Mouse (Mus musculus) CH12.LX (cell line): ENCODE results near the gene Pakap. TPM values are rescaled to one million over a fixed set of nuclear protein-coding genes. Genes with fewer than 3 reads are reported as not detected.
A peak's percentile ranks its signal among the peaks of the same experiment; 100 is the strongest.

ENCODE experiments used
- DNase-seq: peaks from one replicate; pipeline ENCODE4 v3.0.0-alpha.2; 2013; ENCODE audit errors: extremely low read depth
- H3K27ac ChIP-seq: 2 replicates; pipeline ENCODE4 v1.5.1; 2012; ENCODE audit warnings: low read depth, mild to moderate bottlenecking, control low read depth, moderate library complexity; ENCODE audit not compliant: insufficient read depth
- H3K27me3 ChIP-seq: replicated peaks from 2 replicates; pipeline ENCODE3; 2012; ENCODE audit warnings: inconsistent platforms
- H3K36me3 ChIP-seq, 2 experiments: replicated peaks in 1 of 2; 2 replicates each; pipeline versions ENCODE3 to v1.6.1; 2012; ENCODE audit warnings: inconsistent platforms in 1 of 2, low read length in 1 of 2, mild to moderate bottlenecking in 1 of 2, mixed read lengths in 1 of 2, moderate library complexity in 1 of 2; ENCODE audit not compliant: control insufficient read depth in 1 of 2, insufficient read depth in 1 of 2
- H3K4me1 ChIP-seq, 2 experiments: 2 replicates each; pipeline ENCODE4 v1.6.1; 2012; ENCODE audit warnings: inconsistent platforms in 1 of 2, moderate library complexity in 1 of 2; ENCODE audit not compliant: insufficient read depth in 2 of 2, control insufficient read depth in 1 of 2
- H3K4me2 ChIP-seq: 2 replicates; pipeline ENCODE4 v1.6.1; 2012; ENCODE audit warnings: low read depth, mild to moderate bottlenecking, control low read depth; ENCODE audit not compliant: poor library complexity, insufficient read depth, severe bottlenecking
- H3K4me3 ChIP-seq, 3 experiments: fragments of 150-350 bp in 1 of 3; sonication (generic) in 1 of 3; replicated peaks in 1 of 3; 2 replicates each; pipeline versions ENCODE3 to v1.5.1; 2011 to 2012; ENCODE audit warnings: low read depth in 2 of 3, low read length in 2 of 3, mild to moderate bottlenecking in 2 of 3, moderate library complexity in 2 of 3, control low read depth in 1 of 3, improper control_type of control experiment in 1 of 3, inconsistent platforms in 1 of 3, mixed read lengths in 1 of 3; ENCODE audit not compliant: poor library complexity in 1 of 3
- H3K79me2 ChIP-seq: replicated peaks from 2 replicates; pipeline ENCODE4 v1.6.1; 2012; ENCODE audit warnings: mild to moderate bottlenecking, moderate library complexity; ENCODE audit not compliant: control insufficient read depth, poor library complexity, insufficient read depth, severe bottlenecking; ENCODE audit errors: extremely low read depth
- H3K9ac ChIP-seq: 2 replicates; pipeline ENCODE4 v1.6.1; 2012; ENCODE audit warnings: low read depth, mild to moderate bottlenecking, control low read depth, moderate library complexity; ENCODE audit not compliant: insufficient read depth
- H3K9me3 ChIP-seq: replicated peaks from 2 replicates; pipeline ENCODE3; 2012; ENCODE audit warnings: low read length, inconsistent platforms, mixed read lengths
- CHD1 ChIP-seq: IDR thresholded peaks from 2 replicates; pipeline ENCODE4 v1.6.1; 2012; ENCODE audit warnings: low read depth, low read length, improper control_type of control experiment, inconsistent platforms
- CHD2 ChIP-seq: IDR thresholded peaks from 2 replicates; pipeline ENCODE4 v1.6.1; 2011; ENCODE audit warnings: low read length, improper control_type of control experiment
- CTCF ChIP-seq, 2 experiments: IDR thresholded peaks in 1 of 2; conservative IDR thresholded peaks in 1 of 2; 2 replicates each; pipeline ENCODE4 v1.5.1; 2011 to 2012; ENCODE audit warnings: low read depth in 2 of 2, low read length in 2 of 2, improper control_type of control experiment in 1 of 2, inconsistent platforms in 1 of 2, mild to moderate bottlenecking in 1 of 2, moderate library complexity in 1 of 2
- E2F4 ChIP-seq: IDR thresholded peaks from 2 replicates; pipeline ENCODE4 v1.6.1; 2011; ENCODE audit warnings: low read depth, low read length, improper control_type of control experiment; ENCODE audit not compliant: insufficient replicate concordance
- ELF1 ChIP-seq: IDR thresholded peaks from 2 replicates; pipeline ENCODE4 v1.6.1; 2014; ENCODE audit warnings: low read depth, mild to moderate bottlenecking, inconsistent platforms, low read length, improper control_type of control experiment
- EP300 ChIP-seq: IDR thresholded peaks from 2 replicates; pipeline ENCODE4 v1.6.1; 2011; ENCODE audit warnings: low read length, improper control_type of control experiment
- ETS1 ChIP-seq: conservative IDR thresholded peaks from 2 replicates; pipeline ENCODE4 v1.6.1; 2012; ENCODE audit warnings: low read depth, mild to moderate bottlenecking, inconsistent platforms, low read length, improper control_type of control experiment, moderate library complexity
- GABPA ChIP-seq: IDR thresholded peaks from 2 replicates; pipeline ENCODE4 v1.6.1; 2012; ENCODE audit warnings: low read depth, low read length, improper control_type of control experiment, inconsistent platforms; ENCODE audit not compliant: insufficient replicate concordance
- HCFC1 ChIP-seq: IDR thresholded peaks from 2 replicates; pipeline ENCODE4 v1.6.1; 2012; ENCODE audit warnings: low read depth, mild to moderate bottlenecking, inconsistent platforms, low read length, improper control_type of control experiment
- IRF4 ChIP-seq: IDR thresholded peaks from 2 replicates; pipeline ENCODE4 v1.6.1; 2014; ENCODE audit warnings: low read depth, mild to moderate bottlenecking, inconsistent platforms, low read length, improper control_type of control experiment
- JUN ChIP-seq: IDR thresholded peaks from 2 replicates; pipeline ENCODE4 v1.6.1; 2011; ENCODE audit warnings: low read depth, mild to moderate bottlenecking, low read length, improper control_type of control experiment, moderate library complexity; ENCODE audit not compliant: insufficient read depth
- JUND ChIP-seq: conservative IDR thresholded peaks from 2 replicates; pipeline ENCODE4 v1.6.1; 2011; ENCODE audit warnings: low read depth, low read length, improper control_type of control experiment
- KAT2A ChIP-seq: IDR thresholded peaks from 2 replicates; pipeline ENCODE4 v1.6.1; 2012; ENCODE audit warnings: low read length, improper control_type of control experiment, inconsistent platforms; ENCODE audit not compliant: insufficient replicate concordance
- MAFK ChIP-seq: IDR thresholded peaks from 2 replicates; pipeline ENCODE4 v1.6.1; 2011; ENCODE audit warnings: low read length, improper control_type of control experiment; ENCODE audit not compliant: insufficient replicate concordance
- MAX ChIP-seq: IDR thresholded peaks from 2 replicates; pipeline ENCODE4 v1.6.1; 2011; ENCODE audit warnings: low read length, improper control_type of control experiment
- MAZ ChIP-seq: IDR thresholded peaks from 2 replicates; pipeline ENCODE4 v1.6.1; 2012; ENCODE audit warnings: low read depth, mild to moderate bottlenecking, inconsistent platforms, low read length, improper control_type of control experiment, moderate library complexity
- MEF2A ChIP-seq: IDR thresholded peaks from 2 replicates; pipeline ENCODE4 v1.6.1; 2014; ENCODE audit warnings: low read depth, mild to moderate bottlenecking, inconsistent platforms, low read length, improper control_type of control experiment, borderline replicate concordance
- MXI1 ChIP-seq: IDR thresholded peaks from 2 replicates; pipeline ENCODE4 v1.6.1; 2011; ENCODE audit warnings: mild to moderate bottlenecking, low read depth, low read length, improper control_type of control experiment
- MYC ChIP-seq: IDR thresholded peaks from 2 replicates; pipeline ENCODE4 v1.6.1; 2011; ENCODE audit warnings: low read depth, mild to moderate bottlenecking, improper control_type of control experiment, low read length
- NELFE ChIP-seq: IDR thresholded peaks from 2 replicates; pipeline ENCODE4 v1.6.1; 2011; ENCODE audit warnings: low read depth, low read length, improper control_type of control experiment
- NRF1 ChIP-seq: IDR thresholded peaks from 2 replicates; pipeline ENCODE4 v1.6.1; 2014; ENCODE audit warnings: low read depth, mild to moderate bottlenecking, inconsistent platforms, low read length, improper control_type of control experiment, moderate library complexity
- PAX5 ChIP-seq: IDR thresholded peaks from 2 replicates; pipeline ENCODE4 v1.6.1; 2012; ENCODE audit warnings: low read length, inconsistent platforms, mixed read lengths
- POLR2A ChIP-seq: IDR thresholded peaks from 2 replicates; pipeline ENCODE4 v1.6.1; 2011; ENCODE audit warnings: low read depth, mild to moderate bottlenecking, improper control_type of control experiment, low read length
- POLR2AphosphoS2 ChIP-seq: IDR thresholded peaks from 2 replicates; pipeline ENCODE4 v1.6.1; 2011; ENCODE audit warnings: low read depth, low read length, improper control_type of control experiment
- RAD21 ChIP-seq: IDR thresholded peaks from 2 replicates; pipeline ENCODE4 v1.6.1; 2011; ENCODE audit warnings: low read depth, mild to moderate bottlenecking, low read length, improper control_type of control experiment, moderate library complexity
- RCOR1 ChIP-seq: conservative IDR thresholded peaks from 2 replicates; pipeline ENCODE4 v1.6.1; 2012; ENCODE audit warnings: low read depth, mild to moderate bottlenecking, inconsistent platforms, low read length, improper control_type of control experiment
- SIN3A ChIP-seq: IDR thresholded peaks from 2 replicates; pipeline ENCODE4 v1.6.1; 2012; ENCODE audit warnings: low read length, improper control_type of control experiment, inconsistent platforms
- TBP ChIP-seq: conservative IDR thresholded peaks from 2 replicates; pipeline ENCODE4 v1.6.1; 2011; ENCODE audit warnings: low read depth, low read length, improper control_type of control experiment
- TCF12 ChIP-seq: IDR thresholded peaks from 2 replicates; pipeline ENCODE4 v1.6.1; 2014; ENCODE audit warnings: low read depth, mild to moderate bottlenecking, inconsistent platforms, low read length, improper control_type of control experiment
- UBTF ChIP-seq: IDR thresholded peaks from 2 replicates; pipeline ENCODE4 v1.6.1; 2012; ENCODE audit warnings: low read depth, mild to moderate bottlenecking, inconsistent platforms, low read length, improper control_type of control experiment, moderate library complexity
- USF1 ChIP-seq: IDR thresholded peaks from 2 replicates; pipeline ENCODE4 v1.6.1; 2014; ENCODE audit warnings: low read depth, mild to moderate bottlenecking, inconsistent platforms, low read length, improper control_type of control experiment
- USF2 ChIP-seq: conservative IDR thresholded peaks from 2 replicates; pipeline ENCODE4 v1.6.1; 2011; ENCODE audit warnings: low read depth, low read length, improper control_type of control experiment
- ZC3H11A ChIP-seq: IDR thresholded peaks from 2 replicates; pipeline ENCODE4 v1.6.1; 2012; ENCODE audit warnings: low read depth, mild to moderate bottlenecking, inconsistent platforms, low read length, improper control_type of control experiment
- ZKSCAN1 ChIP-seq: IDR thresholded peaks from 2 replicates; pipeline ENCODE4 v1.6.1; 2012; ENCODE audit warnings: low read depth, inconsistent platforms, low read length, improper control_type of control experiment, borderline replicate concordance
- ZMIZ1 ChIP-seq: IDR thresholded peaks from 2 replicates; pipeline ENCODE4 v1.6.1; 2012; ENCODE audit warnings: low read depth, mild to moderate bottlenecking, inconsistent platforms, low read length, improper control_type of control experiment
- ZNF384 ChIP-seq: IDR thresholded peaks from 2 replicates; pipeline ENCODE4 v1.6.1; 2012; ENCODE audit warnings: low read depth, low read length, improper control_type of control experiment, inconsistent platforms
- dilution Hi-C: fragments of 300-500 bp; cut with MboI; formaldehyde crosslinking; loops from 2 replicates; pipeline ENCODE4 v1.14.3; 2020; ENCODE audit warnings: low sequenced_read_pairs; ENCODE audit not compliant: extremely low pct_unique_long_range_greater_than_20kb, extremely low pct_ligation_motif_present
- in situ Hi-C: fragments of 300-500 bp; cut with MboI; formaldehyde crosslinking; loops from 3 replicates; pipeline ENCODE4 v1.14.3; 2019; ENCODE audit warnings: low sequenced_read_pairs, low pct_ligation_motif_present, low pct_unique_long_range_greater_than_20kb, mixed read lengths
- polyA plus RNA-seq: library from polyadenylated mRNA; unstranded; fragments of >175 nt; gene quantifications from 2 replicates; pipeline ENCODE4 v1.2.1, GENCODE M21; 2012; ENCODE audit warnings: low read depth; ENCODE audit not compliant: insufficient read length
- total RNA-seq, 2 experiments: library from RNA; depleted of rRNA; stranded (reverse); fragments of 300-350 nt in 1 of 2; fragments of >200 nt in 1 of 2; gene quantifications; 2 replicates each; pipeline ENCODE4 v1.2.3; 2012 to 2014

The Pakap gene
- total and polyA plus RNA-seq, 3 experiments = 0.08 to 0.14 TPM; not detected in 1

DNA sequence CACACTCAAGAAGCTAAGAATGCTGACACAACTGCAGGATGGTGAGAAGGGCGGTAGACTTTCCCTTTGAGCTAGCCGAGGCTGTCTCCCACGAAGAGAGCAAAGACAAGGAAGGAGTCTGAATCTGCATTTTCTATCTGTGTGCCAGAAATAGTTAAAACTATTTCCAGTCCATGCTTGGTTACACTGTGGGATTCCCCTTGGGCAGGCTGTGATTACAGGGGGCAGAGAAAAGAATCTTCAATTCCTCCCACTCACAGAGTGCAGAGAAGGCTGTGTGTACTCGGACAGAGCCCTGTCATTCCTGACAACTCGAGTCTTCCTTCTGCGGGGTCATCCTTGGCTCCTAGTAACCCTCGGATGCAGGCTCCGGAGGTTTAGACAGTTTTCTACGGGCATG is 299.0 kb downstream of the Pakap start (continued):
- no peak for TF ChIP-seq POLR2A
- TF ChIP-seq ZKSCAN1 = no peak
- TF ChIP-seq RCOR1 = no peak
- no peak for TF ChIP-seq POLR2AphosphoS2
- TF ChIP-seq CHD1 = 0 out of 2 replicates have a peak, but pooled peaks have one; percentile 40
- no peak for TF ChIP-seq ZNF384

DNA sequence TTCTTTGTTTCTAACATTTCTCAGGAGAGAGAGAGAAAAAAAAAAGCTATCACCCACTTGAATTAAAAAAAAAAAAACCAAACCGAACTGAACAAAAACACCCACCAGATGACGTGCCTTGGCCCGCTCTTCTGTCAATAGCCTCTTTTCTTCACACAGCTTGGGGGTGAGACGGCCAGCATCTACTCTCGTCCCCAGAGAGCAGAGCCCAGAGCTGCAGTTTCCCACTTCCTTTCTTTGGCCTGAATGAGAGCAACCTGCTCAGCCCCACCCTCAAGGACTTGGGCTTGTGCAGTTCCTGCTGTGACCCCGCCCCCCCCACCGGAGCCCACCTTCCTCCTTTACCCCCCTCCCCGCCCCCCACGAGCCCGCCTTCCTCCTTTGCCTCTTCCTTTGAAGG is 299.5 kb downstream of the Pakap start:
- Histone ChIP-seq H3K4me3 (peak overlapping the region in 2 of 3 experiments; percentile 37 to 41), H3K27me3 (no peaks in the 10 kb centered on the region), H3K27ac (no peak overlapping the region), H3K79me2 (no peaks in the 10 kb centered on the region), H3K4me2 (peak overlapping the region; percentile 87), H3K36me3 (no peaks in the 10 kb centered on the region), H3K4me1 (peaks cover 16 to 37% of the 10 kb centered on the region in 2 experiments), H3K9ac (peak overlapping the region; percentile 6; the same call in 1 of the 2 replicates), H3K9me3 (no peaks in the 10 kb centered on the region)
- peak; percentile 90 for DNase-seq
- in situ Hi-C loops (no loop called here), dilution Hi-C loops (no loop called here)
- peak; percentile 87 for TF ChIP-seq ZNF384
- TF ChIP-seq ELF1 = peak; percentile 76
- TF ChIP-seq NRF1 = no peak
- TF ChIP-seq MEF2A = no peak
- peak; percentile 68; the same call in 1 of the 2 replicates for TF ChIP-seq SIN3A
- TF ChIP-seq ZC3H11A = no peak
- TF ChIP-seq ETS1 = no peak
- no peak for TF ChIP-seq POLR2AphosphoS2
- no peak; the same call in 1 of the 2 replicates for TF ChIP-seq HCFC1
- TF ChIP-seq PAX5 = no peak
- 0 out of 2 replicates have a peak, but pooled peaks have one; percentile 18 for TF ChIP-seq CHD2
- TF ChIP-seq TCF12 = no peak; the same call in 1 of the 2 replicates
- no peak for TF ChIP-seq ZKSCAN1
- 0 out of 2 replicates have a peak, but pooled peaks have one; percentile 14 for TF ChIP-seq UBTF
- no peak for TF ChIP-seq JUN
- TF ChIP-seq E2F4 = no peak
- no peak for TF ChIP-seq RCOR1
- TF ChIP-seq MYC = no peak
- TF ChIP-seq RAD21 = no peak; the same call in none of the 2 replicates
- 0 out of 2 replicates have a peak, but pooled peaks have one; percentile 4 for TF ChIP-seq JUND
- TF ChIP-seq IRF4 = peak; percentile 89
- no peak for TF ChIP-seq MAFK
- no peak for TF ChIP-seq USF1
- TF ChIP-seq MAZ = 0 out of 2 replicates have a peak, but pooled peaks have one; percentile 72
- TF ChIP-seq USF2 = no peak
- TF ChIP-seq GABPA = no peak
- TF ChIP-seq KAT2A = no peak
- no peak for TF ChIP-seq CTCF (conservative IDR thresholded peaks at IDR 0.05 in 1 of 2, IDR thresholded peaks at IDR 0.05 in 1 of 2; ENCODE audit: low read depth in 2 of 2, low read length in 2 of 2)
- TF ChIP-seq MAX = peak; percentile 1; the same call in 1 of the 2 replicates
- 0 out of 2 replicates have a peak, but pooled peaks have one; percentile 23 for TF ChIP-seq CHD1
- TF ChIP-seq POLR2A = peak; percentile 49
- no peak for TF ChIP-seq NELFE
- TF ChIP-seq EP300 = peak; percentile 49; the same call in 1 of the 2 replicates
- TF ChIP-seq TBP = 0 out of 2 replicates have a peak, but pooled peaks have one; percentile 12
- TF ChIP-seq MXI1 = 0 out of 2 replicates have a peak, but pooled peaks have one; percentile 45
- no peak for TF ChIP-seq ZMIZ1
